Mouse (Mus musculus) adrenal gland, postnatal 14 days (tissue): Measurements from ENCODE around the gene Tcp11l2. TPM values are rescaled to one million over a fixed set of nuclear protein-coding genes. Genes with fewer than 3 reads are reported as not detected.

Experiments
- DNase-seq: peaks from one replicate; pipeline ENCODE4 v3.0.0; 2021; ENCODE audit warnings: mixed read lengths
- long read RNA-seq, 2 experiments: library from polyadenylated mRNA; stranded (forward); transcript quantifications; one replicate each; pipeline ENCODE4 v2.0.0; 2021
- total RNA-seq: library from RNA; stranded (reverse); gene quantifications from 2 replicates; pipeline ENCODE4 v1.2.3, GENCODE M21; 2021

Tcp11l2 gene
- total RNA-seq, result 52.3 and 53.0 TPM in 2 replicates
- long read RNA-seq, experiment 1, transcript Tcp11l2-201 (10 exons, 2,725 nt), result major isoform, 43 of 60 reads
- long read RNA-seq, experiment 1, partial matches to known transcripts, result 9 of 60 reads
- long read RNA-seq, experiment 1, other reads (novel, unspliced or antisense), result 8 of 60 reads
- long read RNA-seq, experiment 2, transcript Tcp11l2-201 (10 exons, 2,725 nt), result major isoform, 19 of 31 reads
- long read RNA-seq, experiment 2, partial matches to known transcripts, result 6 of 31 reads
- long read RNA-seq, experiment 2, other reads (novel, unspliced or antisense), result 6 of 31 reads

DNA sequence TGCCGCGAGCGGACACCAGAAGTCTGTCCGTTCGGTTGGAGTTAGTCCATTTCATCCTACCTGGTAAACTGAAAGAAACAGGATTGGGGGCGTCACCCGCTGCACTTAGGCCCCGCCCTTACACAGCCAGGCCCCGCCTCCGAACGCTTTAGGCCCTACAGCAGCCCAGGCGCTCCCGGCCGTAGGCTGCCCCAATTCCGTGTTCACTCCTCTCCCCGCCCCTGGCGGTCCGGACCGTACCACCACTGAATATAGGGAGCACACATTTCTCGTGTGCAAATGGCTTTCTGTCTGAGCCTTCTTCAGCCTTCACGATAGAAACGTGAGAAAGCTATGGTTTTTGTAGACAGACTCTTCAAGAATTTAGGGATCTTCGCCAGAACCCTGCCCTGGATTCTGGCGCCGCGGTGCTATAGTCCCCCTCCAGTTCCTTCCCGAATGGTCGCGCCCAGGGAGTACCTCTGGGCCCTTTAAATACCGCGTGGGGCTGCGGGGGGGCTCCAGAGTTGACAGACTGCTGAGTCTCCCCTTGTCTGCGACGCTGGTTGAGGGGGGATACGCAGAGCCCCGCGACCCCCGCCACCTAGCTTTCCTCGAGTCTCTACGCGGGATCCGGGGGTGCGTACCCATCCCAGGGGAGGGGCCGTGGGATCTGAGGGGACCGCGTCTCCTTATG, at the start of gene Tcp11l2:
Gene Tcp11l2, plus strand, starts transcription at position 232 of the 676 bp plus-strand sequence.
- peak; percentile 97 for DNase-seq

DNA sequence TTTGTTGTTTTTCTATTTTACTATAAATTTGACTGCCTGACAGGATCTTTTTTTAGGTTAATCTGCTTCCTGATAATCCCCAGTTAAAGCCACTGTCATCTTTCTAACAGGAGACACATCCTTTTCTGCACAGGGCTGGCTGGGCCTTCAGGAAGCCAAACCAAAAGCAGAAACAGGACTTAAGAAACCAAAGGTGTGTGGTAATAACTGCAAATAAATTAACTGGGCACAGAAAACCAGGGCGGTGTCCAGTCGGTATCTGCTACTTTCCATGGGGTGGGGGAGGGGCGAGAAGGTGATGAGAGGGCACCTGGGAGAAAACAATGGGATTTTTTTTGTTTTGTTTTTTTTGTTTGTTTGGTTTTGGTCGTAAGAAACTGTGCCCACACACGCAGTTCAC, 49.4 kb upstream of the Tcp11l2 start:
- no peak for DNase-seq

DNA sequence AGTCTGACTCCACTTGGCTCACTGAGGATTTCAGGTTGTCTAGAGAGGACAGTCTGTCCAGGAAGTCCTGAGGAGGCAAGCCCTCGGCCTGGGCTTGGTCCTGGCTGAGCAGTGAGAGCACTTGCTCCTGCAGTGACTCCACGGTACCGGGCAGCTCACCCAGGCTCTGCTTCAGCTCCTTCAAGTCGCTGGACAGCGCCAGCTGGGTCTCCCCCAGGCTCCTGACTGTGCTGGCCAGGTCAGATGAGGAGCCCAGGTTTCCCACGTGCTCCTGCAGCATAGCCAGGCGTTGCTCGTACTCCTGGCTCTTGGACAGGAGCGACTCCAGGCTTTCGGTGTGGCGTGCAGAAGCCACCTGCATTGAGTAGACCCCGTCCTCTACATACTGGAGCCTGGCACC, 48.8 kb upstream of the Tcp11l2 start:
- DNase-seq, result no peak

DNA sequence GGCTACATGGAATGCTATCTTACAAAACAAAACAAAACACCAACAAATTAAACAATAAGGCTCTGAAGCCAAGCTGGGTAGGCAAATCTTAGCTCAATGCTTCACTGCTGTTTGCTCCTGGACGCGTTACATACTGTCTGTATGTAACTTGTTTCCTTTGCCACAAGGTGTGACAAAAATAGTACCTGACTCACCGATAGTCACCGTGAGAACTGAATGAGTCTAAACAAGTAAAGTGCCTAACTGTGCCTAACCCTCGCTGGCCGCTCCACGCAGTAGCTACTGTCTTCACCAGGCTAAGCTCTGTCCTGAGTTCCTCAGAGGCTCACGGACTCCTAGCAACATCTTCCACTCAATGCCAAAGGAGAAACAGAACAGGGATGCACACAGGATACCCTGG, 46.0 kb upstream of the Tcp11l2 start:
- DNase-seq, result no peak

DNA sequence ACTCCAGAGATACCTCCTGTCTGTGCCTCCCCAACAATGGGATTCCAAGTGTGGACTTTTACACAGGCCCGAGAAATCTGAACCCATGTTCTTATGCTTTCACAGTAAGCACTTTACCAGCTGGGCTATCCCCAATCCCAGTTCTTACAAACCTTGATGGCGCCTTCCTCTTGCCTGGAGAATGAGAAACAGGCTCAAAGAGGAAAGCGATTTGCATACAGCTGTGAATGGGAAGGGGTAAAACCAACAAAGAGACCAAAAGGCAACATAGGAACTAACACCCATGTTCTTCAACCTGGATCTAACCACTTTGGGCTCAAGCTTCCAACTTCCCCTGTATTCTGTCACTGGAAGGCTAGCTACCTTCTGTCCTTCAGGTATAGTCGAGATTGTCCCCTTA, 44.9 kb upstream of the Tcp11l2 start:
- DNase-seq, result no peak

DNA sequence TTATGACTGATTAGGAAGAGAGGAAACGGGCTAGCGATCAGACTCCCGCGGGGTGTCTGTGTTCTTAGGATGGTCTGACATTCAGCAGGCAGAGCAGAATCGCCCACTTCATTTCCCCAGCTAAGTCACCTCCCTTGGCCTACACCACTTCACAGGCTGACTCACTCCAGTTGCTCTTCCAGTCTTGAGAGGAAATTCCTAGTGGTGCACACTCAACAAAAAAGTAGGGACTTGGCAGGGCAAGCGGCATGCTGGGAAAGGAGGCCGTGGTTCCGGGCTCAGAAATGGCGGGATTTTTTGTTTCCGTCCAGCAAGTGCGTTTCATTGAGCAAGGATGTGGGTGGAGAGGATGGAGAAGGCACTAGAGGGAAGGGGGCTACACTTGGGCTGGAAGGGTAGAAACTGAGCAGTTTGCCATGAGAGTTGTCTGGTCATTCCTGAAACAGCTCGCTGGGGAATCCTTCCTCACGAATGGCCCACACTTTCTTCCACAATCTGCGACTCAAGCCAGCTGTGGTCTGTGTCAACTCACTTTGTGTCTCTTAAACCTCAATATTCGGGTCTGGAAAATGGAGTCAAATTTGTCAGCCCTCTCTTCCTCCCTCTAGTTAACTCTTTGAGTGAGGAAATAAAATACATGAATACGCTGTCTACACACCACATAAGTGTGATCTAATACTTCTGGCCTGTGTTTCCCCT, 44.1 kb upstream of the Tcp11l2 start:
- DNase-seq, result peak; percentile 64

DNA sequence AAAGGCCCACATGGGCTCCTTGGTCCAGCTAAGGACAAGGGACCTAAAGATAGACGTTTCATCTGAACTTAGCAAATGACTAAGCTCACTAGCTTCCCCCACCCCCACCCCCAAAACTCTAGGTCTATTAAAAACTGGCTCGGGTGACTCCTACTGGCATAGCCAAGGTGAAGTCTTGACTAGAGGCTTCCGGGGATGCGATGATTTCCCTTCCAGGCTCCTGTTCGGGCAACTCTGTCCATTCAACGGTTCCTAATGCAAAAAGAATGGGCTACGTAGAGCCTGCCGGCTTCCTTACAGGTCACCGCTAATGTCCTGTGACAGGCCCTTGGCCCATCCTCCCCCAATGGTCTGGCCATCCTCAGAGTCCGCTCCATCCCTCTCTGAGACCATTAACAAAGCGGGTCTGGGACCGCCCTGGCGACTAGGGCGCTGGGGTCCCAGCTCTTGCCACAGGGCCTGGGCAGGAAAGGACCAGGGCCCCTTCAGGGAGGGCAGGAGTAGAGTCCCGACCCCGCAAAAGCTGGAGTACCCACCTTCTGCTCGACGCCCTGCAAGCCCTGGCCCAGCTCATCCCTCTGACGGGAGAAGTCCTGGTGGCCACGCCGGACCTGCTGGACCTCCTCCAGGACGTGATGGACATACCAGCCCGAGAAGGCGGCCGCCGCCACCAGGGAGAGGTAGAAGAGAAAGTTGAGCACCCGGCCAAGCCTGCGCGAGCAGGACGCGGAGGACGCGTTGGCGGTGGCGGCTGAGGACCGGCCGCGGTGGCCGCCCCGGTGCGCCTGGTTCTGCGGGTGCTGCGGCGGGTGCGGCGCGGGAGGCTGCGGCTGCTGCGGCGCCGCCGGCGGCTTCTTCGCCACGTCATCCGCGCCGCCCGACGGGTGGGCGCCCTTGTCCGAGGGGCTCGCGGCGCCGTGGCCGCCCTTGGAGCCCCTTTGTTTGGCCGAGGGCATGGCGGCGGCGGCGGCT, 43.2 kb upstream of the Tcp11l2 start:
- peak; percentile 78 for DNase-seq

DNA sequence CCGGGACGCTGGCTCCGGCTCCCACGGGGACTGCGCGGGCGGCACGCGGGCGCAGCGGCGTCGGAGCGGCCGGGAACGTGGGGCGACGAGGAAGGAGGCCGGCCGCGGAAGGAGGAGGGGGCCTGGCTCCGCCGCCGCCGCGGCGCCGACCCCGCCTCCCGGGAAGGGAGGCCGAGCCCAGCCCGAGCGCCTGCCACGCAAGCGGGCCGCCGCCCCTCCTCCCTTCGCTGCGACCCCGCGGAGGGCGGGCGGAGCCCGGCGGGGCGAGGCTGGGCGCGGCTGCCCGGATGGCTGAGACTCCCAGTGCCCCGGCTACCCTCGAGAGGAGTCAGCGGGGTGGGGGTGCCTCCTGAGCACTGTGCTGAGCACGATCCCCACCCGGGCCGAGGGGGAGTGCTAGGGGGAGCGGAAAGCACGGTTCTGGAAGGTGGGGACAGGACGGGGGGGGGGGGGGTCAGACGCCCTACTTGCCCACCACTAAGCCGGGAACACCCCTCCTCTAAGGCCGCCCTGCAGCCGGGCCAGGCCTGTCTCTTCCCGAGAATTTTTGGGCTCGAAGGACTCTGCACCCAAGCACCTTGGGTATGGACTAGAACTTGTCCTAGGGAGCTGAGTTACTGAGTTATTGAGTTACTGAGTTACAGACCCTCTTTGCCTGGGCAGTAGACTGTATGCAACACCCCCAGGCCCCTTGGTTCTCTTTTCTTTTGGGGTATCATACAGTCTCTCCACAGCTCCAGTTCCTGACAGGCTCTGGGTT, 42.3 kb upstream of the Tcp11l2 start, which contains the start of gene Ckap4:
Gene Ckap4, minus strand, starts transcription at position 151 of the 760 bp plus-strand sequence.
- peak; percentile 83 for DNase-seq

DNA sequence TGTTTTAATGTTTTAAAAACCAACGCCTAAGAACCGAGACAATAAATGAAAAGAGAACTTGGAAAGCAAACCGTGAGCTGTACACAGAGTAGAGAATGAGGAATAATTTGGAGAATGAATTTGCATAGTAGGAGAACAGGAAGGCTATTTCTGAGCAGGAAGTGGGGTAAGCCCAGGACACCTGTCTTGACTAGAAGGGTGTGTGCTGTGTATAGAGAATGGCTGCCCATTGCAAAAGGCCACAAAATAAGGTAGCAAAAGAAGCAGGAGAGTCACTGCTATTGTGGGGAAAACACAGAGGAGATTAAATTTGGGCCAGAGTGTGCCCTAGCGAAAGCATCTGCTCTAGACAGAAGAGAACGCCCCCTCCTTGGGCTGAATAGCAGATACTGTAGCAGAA, 41.0 kb upstream of the Tcp11l2 start:
- no peak for DNase-seq

DNA sequence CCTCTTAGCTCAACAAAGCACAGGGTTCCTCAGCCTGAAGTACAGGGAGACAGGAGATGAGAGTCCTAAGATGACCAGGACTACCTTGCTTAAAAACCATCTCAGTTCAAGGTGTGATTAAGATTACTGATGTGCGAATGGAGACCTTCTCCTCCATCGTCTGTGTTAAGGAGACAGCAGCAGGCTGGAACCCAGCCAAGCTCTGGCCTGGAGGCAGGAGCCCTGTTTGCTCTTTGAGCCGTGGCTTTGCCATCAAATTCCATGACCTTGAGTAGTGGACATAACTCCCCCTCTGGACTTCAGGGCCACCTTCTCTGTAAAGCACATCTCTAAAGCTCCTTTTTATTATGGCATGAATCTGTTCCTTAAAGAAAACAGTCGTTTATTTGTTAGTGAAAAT, 40.6 kb upstream of the Tcp11l2 start:
- DNase-seq, result peak; percentile 68

DNA sequence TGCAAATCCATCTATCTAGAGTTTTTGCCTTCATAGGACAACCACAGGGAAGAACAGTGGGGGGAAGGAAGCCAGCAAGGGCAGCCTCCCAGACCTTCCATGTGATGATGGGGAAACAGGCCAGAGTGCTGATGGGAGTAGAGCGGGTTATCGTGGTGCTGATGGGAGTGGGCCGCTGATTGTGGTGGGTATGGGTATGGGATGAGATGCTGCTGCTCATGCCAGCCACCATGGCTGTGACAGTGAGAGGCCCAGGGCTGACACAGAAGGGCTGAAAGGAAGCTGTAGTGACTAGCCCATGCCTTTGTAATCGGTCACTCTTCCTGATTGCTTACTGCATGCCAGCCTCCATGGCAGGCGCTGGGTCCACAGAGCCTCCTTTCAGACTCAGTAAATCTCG, 36.8 kb upstream of the Tcp11l2 start:
- no peak for DNase-seq

DNA sequence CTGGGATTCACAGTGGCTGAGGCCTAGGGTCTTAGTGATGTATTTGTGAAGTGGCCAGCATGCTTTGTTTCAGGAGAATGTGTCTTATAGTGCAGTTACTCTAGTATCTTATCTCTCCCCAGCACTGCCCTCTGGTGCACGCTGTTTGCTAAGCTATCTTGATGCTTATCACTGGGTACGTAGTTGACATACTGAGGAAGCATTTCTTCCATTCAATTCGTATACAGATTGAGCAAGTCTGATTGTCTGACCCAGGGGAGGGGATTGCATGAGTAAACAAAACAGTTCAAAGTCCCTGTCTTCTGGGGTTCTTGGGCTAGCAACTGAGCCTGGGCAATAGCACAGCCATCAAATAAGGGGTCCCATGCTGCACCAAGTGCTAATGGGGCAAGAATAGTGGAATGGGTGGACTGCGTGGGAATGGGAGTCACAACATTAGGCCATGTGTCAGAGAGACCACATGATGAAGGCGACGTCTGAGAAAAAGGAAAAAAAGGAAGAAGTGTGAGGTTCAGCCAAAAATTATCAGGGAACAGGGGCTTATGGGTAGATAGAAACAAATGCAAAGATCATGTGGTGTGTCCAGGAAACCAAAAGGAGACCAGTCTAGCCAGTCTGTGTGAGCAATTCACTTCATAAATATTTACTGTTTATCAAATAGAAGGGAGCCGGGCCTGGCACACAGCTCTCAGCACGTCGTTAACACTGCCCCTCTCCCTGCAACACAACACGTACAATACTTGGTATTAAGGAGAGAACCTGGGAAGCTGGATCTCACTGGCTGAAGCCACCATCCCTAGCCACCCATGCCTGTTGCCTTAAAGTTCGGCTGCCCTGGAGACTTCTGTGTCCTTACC, 33.4 kb upstream of the Tcp11l2 start:
- DNase-seq, result no peak

DNA sequence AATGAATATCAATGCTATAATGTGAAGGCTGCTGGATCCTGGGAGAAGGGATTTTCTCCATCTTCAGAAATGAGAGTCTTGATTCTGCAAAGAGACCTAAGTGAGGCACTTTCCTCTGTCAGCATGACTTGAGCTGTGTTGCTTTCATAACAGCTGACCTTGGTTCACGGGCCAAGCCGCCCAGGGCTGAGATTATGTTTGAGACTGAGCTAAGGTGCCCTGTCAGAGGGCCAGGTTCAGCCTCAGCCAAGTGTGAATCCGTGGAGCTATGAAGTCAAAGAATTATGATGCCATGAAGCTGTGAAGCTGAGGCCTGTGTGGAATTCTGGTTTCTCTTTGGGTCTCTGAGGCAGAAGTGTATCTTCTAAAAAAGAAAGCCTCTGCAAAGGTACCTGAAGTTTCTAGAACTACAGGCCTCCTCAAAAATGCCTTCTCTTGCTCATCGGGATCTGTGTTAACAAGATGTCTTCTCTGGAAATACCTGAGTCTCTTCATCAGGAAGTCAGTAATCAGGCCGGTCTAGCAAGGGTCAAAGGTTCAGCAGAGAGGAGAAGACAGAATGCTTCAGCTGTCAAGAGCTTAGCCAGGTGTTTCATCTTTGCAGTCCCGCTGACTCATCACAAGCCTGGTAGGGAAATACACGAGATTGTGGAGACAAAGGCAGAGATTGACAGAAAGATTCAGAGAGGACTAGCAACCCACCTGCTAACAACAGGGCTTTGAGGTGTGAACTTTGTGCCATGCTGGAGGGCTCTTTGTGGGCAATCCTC, 31.4 kb upstream of the Tcp11l2 start:
- DNase-seq, result peak; percentile 66

DNA sequence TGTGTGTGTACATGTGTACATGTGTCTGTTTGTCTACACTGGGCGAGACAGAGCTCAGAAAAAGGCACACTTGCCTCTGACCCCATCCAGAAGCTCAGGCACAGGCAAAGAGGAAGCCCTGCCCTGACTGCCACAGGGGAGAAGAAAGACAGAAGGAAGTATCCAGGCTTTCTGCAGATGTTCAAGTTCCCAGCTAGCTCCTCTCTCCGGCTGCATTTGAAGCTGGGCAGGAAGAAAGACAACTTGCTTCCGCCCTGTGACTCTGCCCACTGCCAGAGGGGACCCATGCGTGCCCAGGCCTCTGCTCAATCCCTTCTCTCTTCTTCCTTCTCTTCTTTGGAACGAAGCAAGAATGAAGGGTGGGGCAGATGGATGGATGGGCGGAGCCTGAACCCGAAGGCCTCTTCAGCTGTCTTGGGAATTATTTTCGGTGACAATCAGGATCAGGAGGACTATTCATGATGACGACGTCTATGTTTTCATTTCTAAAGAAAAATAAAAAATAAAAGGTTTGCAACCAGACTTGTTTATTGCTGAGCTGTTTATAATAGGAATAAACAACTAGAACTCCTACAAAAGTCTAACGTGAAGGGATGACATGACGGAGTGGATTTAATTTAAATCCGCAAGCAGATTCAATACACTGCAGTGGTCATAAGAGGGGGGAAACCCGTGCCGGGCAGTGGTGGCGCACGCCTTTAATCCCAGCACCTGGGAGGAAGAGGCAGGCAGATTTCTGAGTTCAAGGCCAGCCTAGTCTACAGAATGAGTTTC, 27.1 kb upstream of the Tcp11l2 start:
- DNase-seq, result no peak

DNA sequence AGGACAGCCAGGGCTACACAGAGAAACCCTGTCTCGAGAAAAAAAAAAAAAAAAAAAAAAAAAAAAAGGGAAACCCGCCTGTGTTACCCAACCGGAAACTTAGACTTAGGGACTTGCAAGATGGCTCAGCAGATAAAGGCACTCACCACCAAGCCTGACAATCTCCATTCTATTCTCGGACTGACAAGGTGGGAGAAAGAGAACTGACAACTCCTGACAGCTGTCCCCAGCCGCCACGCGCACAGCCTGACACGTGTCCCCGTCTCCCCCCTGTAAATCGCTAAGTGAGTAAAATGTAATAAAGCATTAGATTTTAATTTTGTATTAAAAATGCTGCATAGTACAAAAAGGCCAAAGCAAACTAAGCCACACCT, 26.5 kb upstream of the Tcp11l2 start:
- DNase-seq, result no peak

DNA sequence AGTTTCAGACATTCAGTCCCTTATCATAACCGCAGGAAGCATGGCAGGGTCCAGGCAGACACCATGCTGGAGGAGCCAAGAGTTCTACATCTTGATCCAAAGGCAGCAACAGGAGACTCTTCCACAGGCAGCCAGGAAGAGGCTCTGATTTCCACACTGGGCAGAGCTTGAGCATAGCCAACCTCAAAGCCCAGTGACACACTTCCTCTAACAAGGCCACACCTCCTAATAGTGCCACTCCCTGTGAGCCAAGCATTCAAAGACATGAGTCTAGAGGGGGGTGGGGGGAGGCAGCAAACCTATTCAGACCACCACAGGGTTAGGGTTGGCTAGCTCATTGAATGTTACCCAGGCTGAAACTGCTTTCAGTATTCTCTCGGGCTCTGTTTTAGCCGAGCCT, 24.6 kb upstream of the Tcp11l2 start:
- no peak for DNase-seq

DNA sequence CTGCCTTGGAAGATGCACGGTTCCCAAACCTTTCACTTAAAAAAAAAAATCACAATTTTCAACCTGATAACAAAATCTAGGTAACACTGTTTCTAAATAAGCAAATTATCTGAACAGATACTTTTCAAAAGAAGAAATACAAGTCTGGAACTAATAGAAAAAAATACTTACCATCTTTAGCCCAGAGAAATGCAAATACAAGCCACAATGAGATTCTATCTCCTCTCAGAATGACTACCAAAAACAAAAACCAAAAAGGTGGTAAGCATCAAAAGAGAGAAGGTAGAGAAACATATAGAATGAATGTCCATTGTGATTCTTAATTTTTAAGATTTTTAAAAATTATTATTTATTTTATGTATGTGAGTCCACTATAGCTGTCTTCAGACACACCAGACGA, 23.9 kb upstream of the Tcp11l2 start:
- DNase-seq, result no peak

DNA sequence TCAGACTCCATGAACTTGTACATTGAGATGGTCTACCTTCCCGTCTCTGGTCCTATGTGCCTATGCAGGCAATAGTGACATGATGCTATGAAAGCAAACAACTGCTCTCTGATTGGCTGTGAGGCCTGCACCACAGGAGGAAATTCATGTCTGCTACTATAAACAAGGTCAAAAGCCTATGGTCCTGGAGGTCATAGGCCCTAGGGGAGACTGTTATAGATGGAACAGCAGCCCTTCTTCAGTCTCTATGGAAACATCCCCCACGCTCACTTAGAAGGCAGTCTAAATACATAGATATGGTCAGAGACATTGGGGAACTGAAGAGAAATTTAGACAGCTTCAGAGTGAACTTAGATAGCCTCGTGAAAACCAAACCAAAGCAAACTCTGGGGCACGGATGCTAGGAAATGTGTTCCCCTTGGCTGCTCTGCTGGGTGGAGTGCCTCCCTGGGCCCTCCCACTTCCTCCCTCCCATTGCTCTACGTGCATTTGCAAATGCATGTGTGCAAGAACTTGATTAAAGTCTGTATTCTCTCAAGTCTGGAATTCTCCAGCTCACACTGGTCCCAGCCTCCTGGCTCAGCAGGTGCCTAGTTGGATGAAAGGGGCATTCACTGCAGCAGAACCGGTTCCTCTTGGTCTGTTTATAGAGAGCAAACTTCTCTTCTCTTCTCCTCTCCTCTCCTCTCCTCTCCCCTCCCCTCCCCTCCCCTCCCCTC, 22.0 kb upstream of the Tcp11l2 start:
- no peak for DNase-seq
